Mouse (Mus musculus) gonadal fat pad, adult 2 months (tissue): Measurements from ENCODE around the gene Ss18l1. TPM values are rescaled to one million over a fixed set of nuclear protein-coding genes. Genes with fewer than 3 reads are reported as not detected.
A peak's percentile ranks its signal among the peaks of the same experiment; 100 is the strongest.

Experiments
- DNase-seq: peaks from one replicate; pipeline ENCODE4 v3.0.0-alpha.2; 2012; ENCODE audit warnings: low read depth
- polyA plus RNA-seq: library from polyadenylated mRNA; depleted of rRNA; stranded (reverse); fragments of >200 nt; gene quantifications from 2 replicates; pipeline ENCODE4 v1.2.3, GENCODE M21; 2012; rRNA removed

The Ss18l1 gene
- polyA plus RNA-seq, 1 experiment = 39.2 TPM

GRCm38 (mm10) chr2:180118661-180119438 lies 76.5 kb downstream of the Ss18l1 start, which contains the start of gene Osbpl2:
Gene Osbpl2 (plus strand): TSS chr2:180119306.
- DNase-seq = peak; percentile 90

Other genes starting within 250 kb of the Ss18l1 start
- 4.2 and 9.0 TPM in 2 replicates for gene Taf4, start 65.9 kb upstream of the Ss18l1 start, polyA plus RNA-seq
- gene Lsm14b, start 17.5 kb upstream of the Ss18l1 start, polyA plus RNA-seq = 31.1 and 42.4 TPM in 2 replicates
- gene Psma7, start 76 bp upstream of the Ss18l1 start, polyA plus RNA-seq = 231 and 271 TPM in 2 replicates
- 19.0 and 19.1 TPM in 2 replicates for gene Mtg2, start 28.1 kb downstream of the Ss18l1 start, polyA plus RNA-seq
- gene Hrh3, start 62.0 kb downstream of the Ss18l1 start, polyA plus RNA-seq = 1.4 and 1.5 TPM in 2 replicates
- gene Osbpl2, start 76.8 kb downstream of the Ss18l1 start, polyA plus RNA-seq = 57.3 and 63.2 TPM in 2 replicates
- gene Adrm1, start 129.0 kb downstream of the Ss18l1 start, polyA plus RNA-seq = 103 and 106 TPM in 2 replicates
- gene Lama5, start 183.3 kb downstream of the Ss18l1 start, polyA plus RNA-seq = 43.9 and 61.8 TPM in 2 replicates
- 3,429 and 4,309 TPM in 2 replicates for gene Rps21, start 214.9 kb downstream of the Ss18l1 start, polyA plus RNA-seq
- gene Cables2, start 231.0 kb downstream of the Ss18l1 start, polyA plus RNA-seq = 30.8 and 33.2 TPM in 2 replicates
- gene Rbbp8nl, start 247.4 kb downstream of the Ss18l1 start, polyA plus RNA-seq = 3.6 and 4.2 TPM in 2 replicates